Mouse (Mus musculus): ENCODE measurements around the gene Anapc11.

Anapc11 gene

DNA sequence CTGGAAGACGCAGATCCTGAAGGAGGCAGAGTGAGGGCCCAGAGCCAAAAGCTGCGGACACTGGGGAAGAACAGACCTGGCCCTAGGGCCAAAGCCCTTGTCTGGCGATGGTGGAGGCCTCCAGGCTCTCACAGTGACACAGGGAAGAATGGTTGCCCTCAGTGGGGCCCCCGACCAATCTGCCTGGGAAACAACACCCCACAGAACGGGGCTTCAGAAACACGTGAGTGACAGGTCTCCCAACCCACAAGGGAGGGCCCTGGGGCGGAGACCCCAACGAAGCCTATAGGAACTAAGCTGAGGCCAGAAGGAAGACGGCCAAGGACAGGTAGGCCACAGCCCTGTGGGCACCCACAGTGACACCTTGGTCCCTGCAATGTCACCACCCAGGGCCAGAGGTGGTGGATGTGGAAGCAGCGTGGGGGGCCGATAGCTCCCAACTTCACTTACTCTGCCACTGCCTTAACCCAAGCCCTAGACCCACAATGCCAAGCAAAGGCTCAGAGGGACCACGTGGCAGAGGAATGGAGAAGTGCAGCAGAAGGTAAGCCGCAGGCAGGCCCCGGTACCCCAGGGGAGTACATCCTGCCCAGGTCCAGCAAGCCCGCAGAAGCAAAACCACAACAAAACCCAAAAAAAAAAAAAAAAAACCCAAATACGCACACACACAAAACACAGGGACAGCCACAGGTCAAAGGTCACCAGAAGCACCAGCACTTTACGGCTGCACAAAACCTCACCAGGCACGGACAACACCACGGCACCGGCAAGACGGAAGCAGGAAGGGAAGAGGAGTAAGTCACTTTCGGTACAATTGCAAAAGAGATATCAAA is 29.5 kb downstream of the Anapc11 start:
- in situ Hi-C loops (cut with MseI, MboI), result no loop called here

DNA sequence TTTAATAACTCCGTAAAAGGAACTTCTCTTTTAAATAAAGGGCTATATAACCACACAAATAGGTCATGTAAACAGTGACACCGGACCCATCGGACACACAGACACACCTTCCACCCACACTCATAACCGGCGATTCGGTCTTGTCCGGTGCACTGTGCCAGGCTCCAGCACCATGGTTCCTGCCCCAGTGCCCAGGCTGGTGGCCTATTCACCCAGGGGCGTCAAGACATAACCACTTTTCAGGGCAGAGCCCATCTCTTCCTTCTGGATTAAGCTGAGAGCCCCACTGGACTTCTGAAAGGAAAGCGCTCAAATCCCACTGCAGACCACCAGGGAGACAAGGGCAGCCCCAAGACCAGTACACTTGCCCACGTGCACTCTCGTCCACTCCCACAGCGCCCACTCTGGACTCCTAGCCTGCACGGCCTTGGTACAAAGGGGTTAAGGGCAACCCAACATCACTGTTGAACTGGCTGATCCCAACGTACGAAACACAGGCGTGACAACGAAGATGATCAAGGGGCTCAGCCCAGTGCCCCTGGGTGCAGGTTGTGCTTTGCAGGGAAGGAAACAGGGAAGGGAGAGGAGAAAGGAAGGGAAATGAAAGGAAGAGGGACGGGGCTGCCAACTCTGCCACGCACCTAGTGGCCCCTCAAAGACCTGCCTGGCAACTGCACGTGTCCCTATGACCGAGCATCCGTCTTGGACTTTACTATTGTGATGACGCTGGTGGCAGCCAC is 30.6 kb downstream of the Anapc11 start:
- in situ Hi-C loops (cut with MseI, MboI), result no loop called here

- in situ Hi-C loops (cut with MseI, MboI), result no loop called here
These were observed 31.1 kb downstream of the Anapc11 start for GRCm38 (mm10) chr11:120629341-120629730.

GRCm38 (mm10) chr11:120629911-120630310 is 31.7 kb downstream of the Anapc11 start:
- in situ Hi-C loops (cut with MseI, MboI), result no loop called here

GRCm38 (mm10) chr11:120630401-120630871 is 32.2 kb downstream of the Anapc11 start:
- in situ Hi-C loops (cut with MseI, MboI), result no loop called here

- in situ Hi-C loops (cut with MseI, MboI), result no loop called here
These were observed 32.9 kb downstream of the Anapc11 start for GRCm38 (mm10) chr11:120630881-120631725.

DNA sequence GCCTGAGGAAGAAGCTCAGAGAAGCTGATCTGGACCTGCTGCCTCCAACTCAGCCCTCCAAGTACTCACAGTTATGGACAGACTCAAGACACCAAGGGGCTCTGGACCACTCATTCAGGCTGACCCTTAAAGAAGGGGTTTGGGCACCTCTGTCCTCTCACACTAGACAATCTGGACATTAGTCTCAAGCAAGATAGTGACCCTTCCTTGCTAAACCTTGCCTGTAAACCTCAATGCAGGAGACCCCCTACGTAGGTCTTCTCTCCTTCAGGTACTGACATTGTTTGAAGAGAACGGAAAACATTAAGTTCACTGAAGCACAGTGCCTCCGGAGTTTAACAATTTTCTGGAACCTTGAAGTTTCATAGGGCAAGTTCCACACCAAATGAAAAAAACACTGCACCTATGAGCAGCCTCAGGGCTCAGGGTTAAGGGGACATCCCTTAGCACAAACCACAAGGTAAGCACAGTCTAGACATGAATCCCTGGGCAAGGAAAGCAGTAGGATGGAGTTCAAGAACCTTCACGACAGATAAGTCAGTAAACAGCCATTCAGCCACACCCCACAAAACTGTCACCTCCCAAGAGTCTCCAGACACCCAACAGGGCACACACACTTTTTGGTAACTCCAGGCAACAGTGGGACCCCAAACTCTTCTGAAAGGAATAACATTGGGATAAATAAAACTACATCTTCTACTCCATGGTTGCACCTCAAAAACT is 33.7 kb downstream of the Anapc11 start:
- in situ Hi-C loops (cut with MseI, MboI), result no loop called here

GRCm38 (mm10) chr11:120632559-120633519 is 34.6 kb downstream of the Anapc11 start:
- in situ Hi-C loops (cut with MseI, MboI), result no loop called here

- in situ Hi-C loops (cut with MseI, MboI), result no loop called here
These were observed 35.5 kb downstream of the Anapc11 start, which contains the start of gene Mafg for GRCm38 (mm10) chr11:120633520-120634343. TSS of gene Mafg (minus strand) at chr11:120633600.

DNA sequence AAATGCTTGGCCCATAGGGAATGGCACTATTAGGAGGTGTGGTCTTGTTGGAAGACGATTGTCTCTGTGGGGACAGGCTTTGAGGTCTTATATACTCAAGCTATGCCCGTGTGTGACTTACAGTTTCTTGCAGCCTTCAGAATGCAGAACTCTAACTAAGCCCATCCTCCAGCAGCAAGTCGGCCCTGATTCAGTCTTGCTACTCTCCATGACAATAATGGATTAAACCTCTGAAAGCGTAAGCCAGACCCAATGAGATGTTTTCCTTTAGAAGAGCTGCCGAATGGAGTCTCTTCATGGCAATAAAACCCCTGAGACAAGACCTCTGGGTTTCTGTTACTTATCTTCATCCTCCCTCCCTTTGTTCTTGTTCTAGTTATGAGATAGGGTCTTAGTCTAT is 36.6 kb downstream of the Anapc11 start:
- in situ Hi-C loops (cut with MseI, MboI), result no loop called here

GRCm38 (mm10) chr11:120641255-120641654 is 43.0 kb downstream of the Anapc11 start:
- in situ Hi-C loops (cut with MseI, MboI), result no loop called here

- in situ Hi-C loops (cut with MseI, MboI), result no loop called here
These were observed 43.6 kb downstream of the Anapc11 start for GRCm38 (mm10) chr11:120641869-120642268.

GRCm38 (mm10) chr11:120642939-120643600 is 44.8 kb downstream of the Anapc11 start:
- in situ Hi-C loops (cut with MseI, MboI), result no loop called here

GRCm38 (mm10) chr11:120643601-120643987 is 45.4 kb downstream of the Anapc11 start, which contains the start of gene Pycr1:
TSS of gene Pycr1 (minus strand) at chr11:120643769.
- in situ Hi-C loops (cut with MseI, MboI), result no loop called here

DNA sequence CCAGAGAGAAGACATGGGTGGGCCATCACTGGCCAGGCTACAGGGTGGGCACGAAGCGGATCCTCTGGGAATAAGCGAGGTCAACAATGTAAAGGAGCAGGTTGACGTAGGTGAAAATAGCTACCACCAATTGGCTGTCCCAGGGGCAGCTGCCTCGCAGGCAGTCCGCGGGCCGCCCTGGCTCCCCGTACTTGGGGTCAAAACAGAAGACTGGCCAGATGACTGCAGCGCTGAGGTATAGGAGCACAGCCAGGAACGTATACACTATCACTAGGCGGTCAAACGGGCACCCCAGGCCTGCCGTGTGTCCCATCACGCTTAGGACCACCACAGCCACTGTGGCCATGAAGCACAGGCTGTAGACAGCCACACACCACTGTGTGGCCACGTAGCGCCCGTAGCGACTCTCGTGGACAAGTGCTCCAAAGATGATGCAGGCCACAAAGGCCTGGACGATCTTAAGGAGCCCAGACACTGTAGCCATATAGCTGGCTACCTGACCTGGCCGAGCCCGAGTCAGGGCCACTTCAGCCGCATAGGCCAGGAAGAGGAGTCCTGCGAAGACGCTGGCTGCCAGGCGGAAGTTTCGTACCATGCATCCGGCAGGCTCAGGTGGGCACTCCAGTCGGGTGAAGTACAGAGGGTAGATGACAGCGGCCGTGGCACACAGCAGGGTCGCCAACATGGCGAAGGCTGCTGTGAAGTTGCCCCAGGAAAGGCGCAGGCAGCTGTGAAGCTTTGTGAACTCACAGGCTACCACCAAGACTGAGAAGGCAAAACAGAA is 49.0 kb downstream of the Anapc11 start:
- in situ Hi-C loops (cut with MseI, MboI), result no loop called here

- in situ Hi-C loops (cut with MseI, MboI), result no loop called here
These were observed 49.8 kb downstream of the Anapc11 start, which contains the start of gene Myadml2 for GRCm38 (mm10) chr11:120648001-120648476. TSS of gene Myadml2 (minus strand) at chr11:120648158.

- in situ Hi-C loops (cut with MseI, MboI), result loop anchor here in 1 of 2 experiments (10.0 kb wide), 1 partner anchor 63 kb away; the partner anchor contains the start of genes Cenpx and Lrrc45
These were observed 53.7 kb downstream of the Anapc11 start for GRCm38 (mm10) chr11:120651872-120652271.

Data from mouse trophoblast stem cell (cell line).